Mouse (Mus musculus) kidney, adult 8-10 months (tissue): Measurements from ENCODE around the gene Mill2.

Experiments used
- DNase-seq, 2 experiments: peaks; one replicate each; pipeline ENCODE4 v3.0.0; 2022

Gene Mill2

GRCm38 (mm10) chr7:18878691-18879090 is 38.9 kb downstream of the Mill2 start:
- no peak for DNase-seq

- DNase-seq: no peak
Observed at GRCm38 (mm10) chr7:18883991-18884744, 44.4 kb downstream of the Mill2 start.

- DNase-seq: no peak
Observed at GRCm38 (mm10) chr7:18884745-18885422, 45.1 kb downstream of the Mill2 start.

GRCm38 (mm10) chr7:18886963-18887362 is 47.2 kb downstream of the Mill2 start:
- no peak for DNase-seq

- DNase-seq: no peak
Observed at GRCm38 (mm10) chr7:18890848-18891247, 51.1 kb downstream of the Mill2 start.

GRCm38 (mm10) chr7:18891872-18892599 is 52.3 kb downstream of the Mill2 start:
- peak; percentile 83 to 86 for DNase-seq

GRCm38 (mm10) chr7:18893009-18893408 is 53.2 kb downstream of the Mill2 start:
- no peak for DNase-seq

- peak; percentile 72 to 74 for DNase-seq
Observed at GRCm38 (mm10) chr7:18893651-18894430, 54.1 kb downstream of the Mill2 start.

- DNase-seq: peak; percentile 34 to 55
Observed at GRCm38 (mm10) chr7:18896536-18896935, 56.8 kb downstream of the Mill2 start.

- DNase-seq: no peak
Observed at GRCm38 (mm10) chr7:18900513-18900912, 60.7 kb downstream of the Mill2 start.

- no peak for DNase-seq
Observed at GRCm38 (mm10) chr7:18902486-18902885, 62.7 kb downstream of the Mill2 start.

- no peak for DNase-seq
Observed at GRCm38 (mm10) chr7:18904971-18905370, 65.2 kb downstream of the Mill2 start.

- DNase-seq: no peak
Observed at GRCm38 (mm10) chr7:18909797-18910196, 70.0 kb downstream of the Mill2 start.

GRCm38 (mm10) chr7:18910241-18910831 is 70.6 kb downstream of the Mill2 start, which contains the start of gene Ccdc61:
Gene Ccdc61 (minus strand): TSS chr7:18910415.
- peak; percentile 98 to 99 for DNase-seq
